In genomic region chr2:128310081-128310480, GRCm38 (mm10) we compare ENCODE assay signal across 8 mouse cellular contexts.
DNase-seq lines count a peak whose midpoint lies in the region; ATAC-seq lines count a peak whose summit lies in the region.

No protein-coding gene starts in this region.

- peak overlapping the region; percentile 82 for H3K27ac ChIP-seq in heart, embryonic 13.5 days (replicated peaks)

- WGBS in heart, embryonic 13.5 days = 19% methylated on average over 5 of the region's 5 CpGs

- H3K9me3 ChIP-seq in heart, embryonic 13.5 days = no peaks in the 10 kb centered on the region

- H3K4me3 ChIP-seq in heart, embryonic 13.5 days = no peak overlapping the region

- DNase-seq in cerebellum, postnatal 14 days = peak; percentile 74
- no peak for DNase-seq in cerebellum, adult 9-10 months
- DNase-seq in brain, adult 2 months (ENCODE audit: low read depth, low spot score) = peak; percentile 87
- peak; percentile 67 to 76 for DNase-seq in layer of hippocampus, postnatal 14 days (ENCODE audit: low spot score in 2 of 2)
- DNase-seq in ovary, postnatal 14 days (ENCODE audit: low spot score) = peak; percentile 76
- DNase-seq in embryo, embryonic 9.5 days (ENCODE audit: extremely low spot score) = no peak

- H3K4me1 ChIP-seq in heart, embryonic 13.5 days = peaks cover 61% of the 10 kb centered on the region

- ATAC-seq in heart, embryonic 13.5 days (ENCODE audit: extremely low read depth, insufficient number of reproducible peaks, low FRiP score, low TSS enrichment) = no peak
- no peak for ATAC-seq in CD4-positive, CD25-positive, alpha-beta regulatory T cell, adult 4 months

- H3K27me3 ChIP-seq in heart, embryonic 13.5 days (replicated peaks) = no peaks in the 10 kb centered on the region

- H3K36me3 ChIP-seq in heart, embryonic 13.5 days = no peaks in the 10 kb centered on the region

- peak overlapping the region; percentile 38 for H3K4me2 ChIP-seq in heart, embryonic 13.5 days

- peak overlapping the region; percentile 47; the same call in 1 of the 2 replicates for H3K9ac ChIP-seq in heart, embryonic 13.5 days

Comparison
In these comparisons a context has a peak if more than half of its experiments do, and no peak if none do; other contexts are left out.
1. DNase-seq: peak in cerebellum, postnatal 14 days (2 of 2), brain, adult 2 months (single experiment), layer of hippocampus, postnatal 14 days (2 of 2) and ovary, postnatal 14 days (single experiment); none in cerebellum, adult 9-10 months (single experiment) and embryo, embryonic 9.5 days (single experiment).